Mouse (Mus musculus): ENCODE data around the gene Nmu. TPM values are rescaled to one million over a fixed set of nuclear protein-coding genes. Genes with fewer than 3 reads are reported as not detected.
A peak's percentile ranks its signal among the peaks of the same experiment; 100 is the strongest.

Nmu gene
- total and polyA plus RNA-seq, 3 experiments, result not detected

GRCm38 (mm10) chr5:76308206-76308605, 55.4 kb downstream of the Nmu start:
- H3K4me3 ChIP-seq (ENCODE audit: control insufficient read depth in 1 of 2, insufficient read depth in 1 of 2, low read depth in 2 of 2, low read length in 2 of 2), result no peak overlapping the region
- no peak overlapping the region for H3K27ac ChIP-seq (ENCODE audit: control insufficient read depth, low read depth, low read length)
- H3K9me3 ChIP-seq (replicated peaks; ENCODE audit: insufficient read depth, low read length), result no peaks in the 10 kb centered on the region
- peaks cover 3 to 4% of the 10 kb centered on the region in 2 experiments; a peak in 3 of 4 replicates for H3K4me1 ChIP-seq (ENCODE audit: control insufficient read depth in 1 of 2, insufficient read depth in 2 of 2, low read length in 2 of 2)
- peaks cover 0 to 8% of the 10 kb centered on the region in 2 experiments; a peak in 2 of 4 replicates for H3K36me3 ChIP-seq (ENCODE audit: control insufficient read depth in 1 of 2, insufficient read depth in 2 of 2, low read length in 2 of 2)
- peaks cover 17% of the 10 kb centered on the region for H3K79me2 ChIP-seq (ENCODE audit: control insufficient read depth, insufficient read depth, low read length, poor library complexity)
- H3K9ac ChIP-seq (ENCODE audit: control insufficient read depth, low read depth, low read length, poor library complexity, severe bottlenecking), result no peak overlapping the region
- TF ChIP-seq MEF2A (IDR thresholded peaks at IDR 0.05; ENCODE audit: extremely low read depth, insufficient replicate concordance, low read depth, low read length, poor library complexity, severe bottlenecking) (no peak), ELF1 (IDR thresholded peaks at IDR 0.05; ENCODE audit: low read depth, low read length) (no peak), SMC3 (IDR thresholded peaks at IDR 0.05; ENCODE audit: low read depth, low read length) (no peak)
- H3K27me3 ChIP-seq (ENCODE audit: control insufficient read depth in 1 of 2, insufficient read depth in 2 of 2, low read length in 2 of 2), result peaks cover 4 to 18% of the 10 kb centered on the region in 2 experiments
- no peak for DNase-seq (ENCODE audit: low read depth, low spot score)

- Histone ChIP-seq H3K9ac (ENCODE audit: control insufficient read depth, low read depth, low read length, poor library complexity, severe bottlenecking) (no peak overlapping the region), H3K4me3 (ENCODE audit: control insufficient read depth in 1 of 2, insufficient read depth in 1 of 2, low read depth in 2 of 2, low read length in 2 of 2) (no peak overlapping the region), H3K36me3 (ENCODE audit: control insufficient read depth in 1 of 2, insufficient read depth in 2 of 2, low read length in 2 of 2) (peaks cover 0 to 14% of the 10 kb centered on the region in 2 experiments; a peak in 2 of 4 replicates), H3K79me2 (ENCODE audit: control insufficient read depth, insufficient read depth, low read length, poor library complexity) (peaks cover 17% of the 10 kb centered on the region), H3K27me3 (ENCODE audit: control insufficient read depth in 1 of 2, insufficient read depth in 2 of 2, low read length in 2 of 2) (peaks cover 2 to 7% of the 10 kb centered on the region in 2 experiments), H3K4me1 (ENCODE audit: control insufficient read depth in 1 of 2, insufficient read depth in 2 of 2, low read length in 2 of 2) (peaks cover 3 to 4% of the 10 kb centered on the region in 2 experiments; a peak in 3 of 4 replicates), H3K27ac (ENCODE audit: control insufficient read depth, low read depth, low read length) (no peak overlapping the region), H3K9me3 (replicated peaks; ENCODE audit: insufficient read depth, low read length) (no peaks in the 10 kb centered on the region)
- TF ChIP-seq ZMIZ1 (IDR thresholded peaks at IDR 0.05; ENCODE audit: low read depth, low read length), result no peak
- no peak for TF ChIP-seq MAX (IDR thresholded peaks at IDR 0.05; ENCODE audit: low read length)
- no peak for TF ChIP-seq MYB (IDR thresholded peaks at IDR 0.05; ENCODE audit: low read depth, low read length)
- TF ChIP-seq CHD1 (IDR thresholded peaks at IDR 0.05; ENCODE audit: low read depth, low read length), result no peak
- TF ChIP-seq MAZ (IDR thresholded peaks at IDR 0.05; ENCODE audit: low read depth, low read length), result no peak
- no peak for TF ChIP-seq SMC3 (IDR thresholded peaks at IDR 0.05; ENCODE audit: low read depth, low read length)
- no peak for TF ChIP-seq USF1 (IDR thresholded peaks at IDR 0.05; ENCODE audit: low read depth, low read length)
- TF ChIP-seq POLR2AphosphoS2 (IDR thresholded peaks at IDR 0.05; ENCODE audit: low read length), result no peak
- TF ChIP-seq NELFE (IDR thresholded peaks at IDR 0.05; ENCODE audit: low read depth, low read length), result no peak
- no peak for TF ChIP-seq GABPA (IDR thresholded peaks at IDR 0.05; ENCODE audit: low read depth, low read length)
- no peak for DNase-seq (ENCODE audit: low read depth, low spot score)
Measured at GRCm38 (mm10) chr5:76306261-76306660, 57.3 kb downstream of the Nmu start.

- H3K79me2 ChIP-seq (ENCODE audit: control insufficient read depth, insufficient read depth, low read length, poor library complexity), result peaks cover 17% of the 10 kb centered on the region
- H3K9ac ChIP-seq (ENCODE audit: control insufficient read depth, low read depth, low read length, poor library complexity, severe bottlenecking), result peak overlapping the region; percentile 83
- DNase-seq (ENCODE audit: low read depth, low spot score), result peak; percentile 25
- H3K27me3 ChIP-seq (ENCODE audit: control insufficient read depth in 1 of 2, insufficient read depth in 2 of 2, low read length in 2 of 2), result peaks cover 1 to 7% of the 10 kb centered on the region in 2 experiments
- no peak for TF ChIP-seq ZKSCAN1 (IDR thresholded peaks at IDR 0.05; ENCODE audit: low read depth, low read length)
- TF ChIP-seq MAZ (IDR thresholded peaks at IDR 0.05; ENCODE audit: low read depth, low read length), result no peak
- TF ChIP-seq SMC3 (IDR thresholded peaks at IDR 0.05; ENCODE audit: low read depth, low read length), result no peak
- peaks cover 0 to 14% of the 10 kb centered on the region in 2 experiments; a peak in 2 of 4 replicates for H3K36me3 ChIP-seq (ENCODE audit: control insufficient read depth in 1 of 2, insufficient read depth in 2 of 2, low read length in 2 of 2)
- peaks cover 3 to 4% of the 10 kb centered on the region in 2 experiments; a peak in 3 of 4 replicates for H3K4me1 ChIP-seq (ENCODE audit: control insufficient read depth in 1 of 2, insufficient read depth in 2 of 2, low read length in 2 of 2)
- no peaks in the 10 kb centered on the region for H3K9me3 ChIP-seq (replicated peaks; ENCODE audit: insufficient read depth, low read length)
- no peak overlapping the region for H3K27ac ChIP-seq (ENCODE audit: control insufficient read depth, low read depth, low read length)
- H3K4me3 ChIP-seq (ENCODE audit: control insufficient read depth in 1 of 2, insufficient read depth in 1 of 2, low read depth in 2 of 2, low read length in 2 of 2), result peak overlapping the region; percentile 17 to 84; a peak in 3 of 4 replicates
Measured at GRCm38 (mm10) chr5:76305616-76306015, 58.0 kb downstream of the Nmu start.
